Mouse (Mus musculus): ENCODE results near the gene Hspa4.
"Not testable (repeated sequence)": the region's sequence is repeated elsewhere in the genome, so short reads cannot be mapped to it uniquely, and the experiment has no call there.

The Hspa4 gene

GRCm38 (mm10) chr11:53307558-53308065 lies 7.4 kb upstream of the Hspa4 start:
- DNase-seq (ENCODE audit: low spot score in 2 of 2) = no peak

DNA sequence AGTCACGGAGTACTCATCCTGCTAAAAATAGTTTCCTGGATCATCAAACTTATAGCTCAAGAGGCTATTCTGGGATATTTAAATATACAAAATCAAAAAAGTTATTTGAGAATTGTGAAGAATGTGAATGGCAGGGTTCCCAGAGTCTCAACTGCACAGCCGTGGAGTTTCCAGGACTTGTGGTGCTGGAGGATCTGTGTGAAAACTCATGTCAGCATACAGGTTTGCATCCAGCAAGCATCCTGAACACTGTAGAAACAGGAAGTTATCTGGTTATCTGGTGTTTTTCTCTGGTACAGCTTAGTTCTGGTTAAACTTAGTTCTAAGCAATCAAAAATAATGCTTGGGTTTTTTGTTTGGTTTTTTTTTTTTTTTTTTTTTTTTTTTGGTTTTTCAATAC lies 6.7 kb upstream of the Hspa4 start:
- DNase-seq (ENCODE audit: low spot score in 2 of 2) = peak in 1 of 2 experiments; percentile 42

DNA sequence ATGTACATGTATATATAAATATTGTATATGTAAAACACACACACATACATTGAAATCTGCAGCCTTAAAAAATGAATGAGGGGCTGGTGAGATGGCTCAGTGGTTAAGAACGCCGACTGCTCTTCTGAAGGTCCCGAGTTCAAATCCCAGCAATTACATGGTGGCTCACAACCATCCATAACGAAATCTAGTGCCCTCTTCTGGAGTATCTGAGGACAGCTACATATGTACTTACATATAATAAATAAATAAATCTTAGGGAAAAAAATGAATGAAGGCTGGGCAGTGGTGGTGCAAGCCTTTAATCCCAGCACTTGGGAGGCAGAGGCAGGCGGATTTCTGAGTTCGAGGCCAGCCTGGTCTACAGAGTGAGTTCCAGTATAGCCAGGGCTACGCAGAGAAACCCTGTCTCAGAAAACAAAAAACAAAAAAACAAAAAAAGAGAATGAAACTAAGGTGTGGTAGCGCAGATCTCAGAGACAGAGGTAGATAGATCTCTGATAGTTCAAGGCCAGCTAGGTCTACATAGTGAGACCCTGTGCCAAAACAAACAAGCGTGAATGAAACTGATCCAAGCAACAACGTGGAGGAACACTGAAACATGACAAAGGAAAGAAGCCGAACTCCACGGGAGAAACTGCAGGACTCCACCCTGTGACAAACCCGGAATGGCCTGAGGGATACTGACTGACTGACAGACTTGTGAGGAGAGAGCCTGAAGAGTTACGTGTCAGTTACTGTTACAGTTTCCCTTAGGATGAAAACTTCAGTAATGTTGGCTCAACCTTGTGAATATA lies 4.0 kb upstream of the Hspa4 start:
- DNase-seq (ENCODE audit: low spot score in 2 of 2) = no peak

DNA sequence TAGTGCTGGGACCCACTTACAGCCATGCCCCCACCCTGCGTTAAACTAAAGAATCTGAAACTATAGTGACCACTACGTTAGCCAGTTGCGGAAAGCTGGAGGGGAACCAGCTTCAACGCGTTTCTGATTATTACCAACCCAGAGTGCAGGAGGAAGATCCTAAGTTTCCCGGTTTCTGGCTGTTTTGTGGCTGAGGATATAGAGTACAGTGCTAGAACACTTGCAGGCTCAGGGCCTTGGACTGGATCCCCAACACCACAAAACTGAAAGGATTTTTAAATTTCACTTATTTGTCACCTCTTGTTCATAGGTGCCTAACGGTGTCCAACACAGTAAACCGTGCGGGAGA lies 884 bp upstream of the Hspa4 start:
- DNase-seq (ENCODE audit: low spot score in 2 of 2) = no peak

GRCm38 (mm10) chr11:53299551-53300329 lies 517 bp downstream of the Hspa4 start:
- DNase-seq (ENCODE audit: low spot score in 2 of 2) = peak; percentile 70 to 80

GRCm38 (mm10) chr11:53297947-53298860 lies 2.1 kb downstream of the Hspa4 start:
- DNase-seq (ENCODE audit: low spot score in 2 of 2) = no peak

- no peak for DNase-seq (ENCODE audit: low spot score in 2 of 2)
Measured at GRCm38 (mm10) chr11:53296880-53297279, 3.4 kb downstream of the Hspa4 start.

GRCm38 (mm10) chr11:53294441-53294840 lies 5.8 kb downstream of the Hspa4 start:
- DNase-seq (ENCODE audit: low spot score in 2 of 2) = no peak

DNA sequence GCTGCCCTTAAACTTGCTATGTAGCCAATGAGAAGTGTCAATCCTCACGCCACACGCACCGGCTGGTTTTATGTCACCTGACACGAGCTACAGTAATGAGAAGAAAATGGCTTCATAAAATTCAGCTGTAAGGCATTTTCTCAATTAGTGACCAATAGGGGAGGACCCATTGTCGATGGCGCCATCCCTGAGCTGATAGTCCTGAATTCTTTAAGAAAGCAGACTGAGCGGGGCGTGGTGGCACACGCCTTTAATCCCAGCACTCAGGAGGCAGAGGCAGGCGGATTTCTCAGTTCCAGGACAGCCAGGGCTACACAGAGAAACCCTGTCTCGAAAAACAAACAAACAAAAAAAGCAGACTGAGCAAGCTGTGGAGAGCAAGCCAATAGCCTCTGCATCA lies 9.4 kb downstream of the Hspa4 start:
- DNase-seq (ENCODE audit: low spot score in 2 of 2) = no peak

DNA sequence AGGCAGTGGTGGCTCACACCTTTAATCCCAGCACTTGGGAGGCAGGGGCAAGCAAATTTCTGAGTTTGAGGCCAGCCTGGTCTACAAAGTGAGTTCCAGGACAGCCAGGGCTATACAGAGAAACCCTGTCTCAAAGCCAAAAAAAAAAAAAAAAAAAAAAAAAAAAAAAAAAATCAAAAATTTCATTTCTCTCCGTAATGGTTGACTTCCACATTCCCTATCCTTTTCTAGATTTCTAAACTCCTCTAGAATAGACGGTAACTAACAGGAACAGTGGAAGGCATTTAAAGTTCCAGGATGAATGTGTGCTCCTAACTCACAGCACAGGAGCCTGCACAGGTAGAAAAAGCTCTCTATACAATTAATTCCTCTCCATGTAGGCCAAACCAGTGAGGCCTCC lies 10.1 kb downstream of the Hspa4 start:
- DNase-seq (ENCODE audit: low spot score in 2 of 2) = not testable (repeated sequence)

DNA sequence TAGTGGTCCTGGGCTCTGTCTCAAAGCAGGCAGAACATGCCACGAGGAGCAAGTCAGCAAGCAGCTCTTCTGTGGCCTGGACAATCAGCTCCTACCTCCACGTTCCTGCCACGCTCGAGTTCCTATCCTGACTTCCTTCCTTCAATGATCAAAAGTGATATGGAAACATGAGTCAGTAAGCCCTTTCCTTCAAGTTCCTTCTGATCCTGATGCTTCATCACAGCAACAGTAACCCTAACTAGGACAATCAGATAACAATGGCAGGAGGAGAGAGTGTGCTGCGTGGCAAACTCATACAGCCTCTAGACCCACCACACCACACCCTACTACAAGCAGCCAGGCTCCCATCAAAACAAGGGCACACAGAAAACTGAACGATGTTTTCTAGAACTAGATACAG lies 14.4 kb downstream of the Hspa4 start:
- DNase-seq (ENCODE audit: low spot score in 2 of 2) = no peak

GRCm38 (mm10) chr11:53278411-53278810 lies 21.8 kb downstream of the Hspa4 start:
- no peak for DNase-seq (ENCODE audit: low spot score in 2 of 2)

DNA sequence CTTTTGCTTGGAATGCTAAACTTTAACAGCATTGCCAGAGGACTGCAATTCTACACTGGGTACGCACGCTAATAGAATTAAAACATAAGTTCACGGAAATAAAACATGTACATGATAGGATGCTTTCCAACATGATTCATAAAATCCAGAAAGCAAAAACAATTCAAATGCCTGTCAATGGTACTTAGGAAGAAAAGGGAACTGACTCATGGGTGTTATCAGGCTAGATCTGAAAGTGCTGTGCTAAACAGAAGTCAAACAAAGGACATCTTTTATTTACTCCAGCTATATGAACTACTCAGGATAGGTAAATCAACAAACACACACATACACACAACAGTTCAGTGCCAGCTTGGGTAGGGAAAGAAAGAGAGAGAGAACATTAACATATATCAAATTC lies 24.9 kb downstream of the Hspa4 start:
- DNase-seq (ENCODE audit: low spot score in 2 of 2) = no peak

DNA sequence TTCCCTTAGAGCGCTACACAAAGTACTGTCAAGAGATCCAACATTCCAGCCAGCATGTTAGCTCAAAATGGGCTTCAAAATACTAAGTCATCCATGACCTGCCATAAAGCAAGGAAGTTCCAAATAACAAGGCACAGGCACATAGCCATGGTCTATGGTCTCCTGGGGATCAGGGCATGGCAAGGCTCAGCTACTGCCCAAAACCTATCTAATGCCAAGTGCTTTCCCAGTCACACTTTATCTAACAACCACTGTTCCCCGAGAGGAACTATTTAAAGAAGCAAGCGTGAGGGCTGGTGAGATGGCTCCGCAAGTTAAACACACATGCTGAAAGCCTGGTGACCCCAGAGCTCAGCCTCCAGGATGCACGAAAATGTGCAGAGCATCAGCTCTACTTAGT lies 26.9 kb downstream of the Hspa4 start:
- no peak for DNase-seq (ENCODE audit: low spot score in 2 of 2)

- DNase-seq (ENCODE audit: low spot score in 2 of 2) = no peak
Measured at GRCm38 (mm10) chr11:53269596-53269995, 30.7 kb downstream of the Hspa4 start.

GRCm38 (mm10) chr11:53260556-53260955 lies 39.7 kb downstream of the Hspa4 start:
- DNase-seq (ENCODE audit: low spot score in 2 of 2) = no peak

DNA sequence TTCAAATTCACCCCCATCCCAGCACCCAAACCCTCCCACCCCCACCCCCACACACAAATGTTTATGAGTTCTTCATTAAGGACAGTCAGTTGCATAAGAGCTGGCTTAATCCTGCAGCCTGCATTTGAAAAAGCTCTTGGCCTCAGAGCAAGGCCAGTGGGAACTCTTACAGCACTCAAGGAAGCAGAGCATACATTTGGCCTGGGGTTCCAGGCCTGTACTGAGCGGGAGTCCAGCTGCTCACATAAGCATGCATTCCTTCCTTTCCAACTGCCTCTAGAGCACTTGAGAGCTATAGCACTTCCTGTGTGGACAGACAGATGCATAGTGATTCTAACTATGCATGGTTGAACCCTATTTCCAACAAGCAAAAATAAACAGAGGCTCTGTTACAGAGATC lies 40.2 kb downstream of the Hspa4 start:
- no peak for DNase-seq (ENCODE audit: low spot score in 2 of 2)

- no peak for DNase-seq (ENCODE audit: low spot score in 2 of 2)
Measured at GRCm38 (mm10) chr11:53259047-53259632, 41.1 kb downstream of the Hspa4 start.

DNA sequence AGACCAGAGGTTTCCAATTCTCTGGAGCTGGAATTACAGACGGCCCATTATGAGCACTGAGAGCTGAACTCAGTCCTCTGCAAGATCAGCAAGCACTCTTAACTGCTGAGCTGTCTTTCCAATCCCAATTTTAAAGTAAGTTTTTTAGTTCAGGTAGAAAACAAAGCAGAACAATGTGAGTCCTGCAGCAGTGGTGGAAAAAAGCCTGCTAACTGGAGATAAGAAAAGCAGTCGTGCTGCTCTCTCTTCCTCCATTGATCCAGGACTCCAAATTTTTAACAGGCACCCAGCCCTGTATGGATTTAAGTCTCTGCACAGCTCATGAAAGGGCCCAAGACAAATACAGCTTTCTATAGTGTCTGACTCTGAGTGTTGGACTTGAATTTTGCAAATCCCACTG lies 43.3 kb downstream of the Hspa4 start:
- no peak for DNase-seq (ENCODE audit: low spot score in 2 of 2)

DNA sequence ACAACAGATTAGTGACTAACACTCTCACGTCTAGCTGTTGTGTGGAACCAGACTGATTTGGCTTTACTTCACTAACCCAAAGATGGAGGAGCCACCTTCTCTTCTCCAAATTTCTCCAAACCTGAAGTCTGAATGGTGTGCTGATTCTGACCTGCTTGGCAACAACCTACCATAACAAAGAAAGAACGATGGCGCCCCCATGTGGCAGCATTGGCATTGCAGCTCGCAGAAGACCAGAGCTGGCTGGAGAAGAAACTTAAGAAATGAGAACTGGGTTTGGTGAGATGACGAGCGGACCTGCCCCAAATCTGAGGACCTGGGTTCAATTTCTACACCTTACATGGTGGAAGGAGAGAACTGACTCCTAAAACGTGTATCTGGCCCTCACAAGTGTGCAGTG lies 45.3 kb downstream of the Hspa4 start:
- peak; percentile 87 to 91 for DNase-seq (ENCODE audit: low spot score in 2 of 2)

DNA sequence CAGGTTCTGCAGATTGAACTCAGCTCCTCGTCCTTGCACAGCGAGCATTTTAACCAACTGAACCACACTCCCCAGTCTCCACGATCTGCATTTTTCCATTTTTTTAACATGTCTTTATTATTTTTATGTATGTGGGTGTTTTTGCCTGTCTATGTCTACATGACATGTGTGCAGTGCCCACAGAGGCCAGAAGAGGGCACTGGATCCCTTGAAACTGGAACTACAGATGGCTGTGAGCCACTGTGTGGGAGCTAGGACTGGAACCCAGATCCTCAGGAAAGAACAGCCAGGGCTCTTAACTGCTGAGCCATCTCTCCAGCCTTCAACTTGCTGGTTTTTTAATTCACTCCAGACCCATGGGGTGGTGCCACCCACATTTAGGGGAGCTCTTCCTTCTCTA lies 45.8 kb downstream of the Hspa4 start:
- no peak for DNase-seq (ENCODE audit: low spot score in 2 of 2)

All from right cerebral cortex, postnatal 10 days (tissue).